Mouse (Mus musculus) limb, embryonic 14.5 days (tissue): ENCODE measurements around the gene Pak3. TPM values are rescaled to one million over a fixed set of nuclear protein-coding genes. Genes with fewer than 3 reads are reported as not detected.

Experiments
- ATAC-seq: fragments of 200-750 bp; cut with Nextera tagmentation; 2 replicates; pipeline ENCODE4 v1.8.0; 2017; ENCODE audit warnings: low read depth, moderate number of reproducible peaks, moderate TSS enrichment; ENCODE audit not compliant: low FRiP score
- DNase-seq: peaks from one replicate; pipeline ENCODE4 v3.0.0-alpha.2; 2015; ENCODE audit warnings: low spot score
- H3K27ac ChIP-seq: fragments of 300-500 bp; sonication (generic); replicated peaks from 2 replicates; pipeline ENCODE4 v1.5.1; 2014; ENCODE audit warnings: low read depth, mild to moderate bottlenecking, low read length, moderate library complexity, mixed read lengths
- H3K27me3 ChIP-seq: fragments of 300-500 bp; sonication (generic); 2 replicates; pipeline ENCODE4 v1.6.1; 2014; ENCODE audit warnings: low read length, mixed read lengths; ENCODE audit not compliant: control insufficient read depth, insufficient read depth
- H3K36me3 ChIP-seq: fragments of 300-500 bp; sonication (generic); 2 replicates; pipeline ENCODE4 v1.6.1; 2014; ENCODE audit warnings: mild to moderate bottlenecking, low read length, moderate library complexity, mixed read lengths; ENCODE audit not compliant: control insufficient read depth, insufficient read depth
- H3K4me1 ChIP-seq: fragments of 300-500 bp; sonication (generic); 2 replicates; pipeline ENCODE4 v1.6.1; 2014; ENCODE audit warnings: antibody characterized with exemption, low read length, mixed read lengths; ENCODE audit not compliant: control insufficient read depth, insufficient read depth
- H3K4me2 ChIP-seq: fragments of 300-500 bp; sonication (generic); replicated peaks from 2 replicates; pipeline ENCODE4 v1.6.1; 2014; ENCODE audit warnings: low read depth, mild to moderate bottlenecking, low read length, moderate library complexity; ENCODE audit not compliant: severe bottlenecking
- H3K4me3 ChIP-seq: fragments of 300-500 bp; sonication (generic); replicated peaks from 2 replicates; pipeline ENCODE4 v1.5.1; 2014; ENCODE audit warnings: low read length
- H3K9ac ChIP-seq: fragments of 300-500 bp; sonication (generic); 2 replicates; pipeline ENCODE4 v1.6.1; 2014; ENCODE audit warnings: mild to moderate bottlenecking, low read depth, low read length, moderate library complexity; ENCODE audit not compliant: severe bottlenecking
- H3K9me3 ChIP-seq: fragments of 300-500 bp; sonication (generic); 2 replicates; pipeline ENCODE4 v1.6.1; 2016; ENCODE audit warnings: low read length; ENCODE audit not compliant: control insufficient read depth
- POLR2A ChIP-seq: fragments of 200-500 bp; IDR thresholded peaks from 2 replicates; pipeline ENCODE4 v1.8.0; 2012; ENCODE audit warnings: inconsistent platforms, mild to moderate bottlenecking, moderate library complexity, borderline replicate concordance; ENCODE audit not compliant: insufficient read depth, insufficient read length; ENCODE audit errors: extremely low read depth
- WGBS: fragments of 180-500 bp; shearing (Covaris S2); extraction: QIAGEN DNeasy Blood & Tissue Kit; methylation state at CpG from one replicate; pipeline ENCODE4 v1.1.7; 2014; 5-methylcytosine and 5-hydroxymethylcytosine counted together
- polyA plus RNA-seq, 2 experiments: library from polyadenylated mRNA; depleted of rRNA in 1 of 2; stranded (reverse) in 1 of 2; unstranded in 1 of 2; fragments of >200 nt; fragmentation: Nextera tagmentation in 1 of 2; extraction: Ambion mirVana in 1 of 2; gene quantifications; 2 replicates each; pipeline versions ENCODE4 v1.2.1 to v1.2.3; 2012 to 2014

Pak3 gene
- polyA plus RNA-seq, 2 experiments = 3.4 to 17.7 TPM

DNA sequence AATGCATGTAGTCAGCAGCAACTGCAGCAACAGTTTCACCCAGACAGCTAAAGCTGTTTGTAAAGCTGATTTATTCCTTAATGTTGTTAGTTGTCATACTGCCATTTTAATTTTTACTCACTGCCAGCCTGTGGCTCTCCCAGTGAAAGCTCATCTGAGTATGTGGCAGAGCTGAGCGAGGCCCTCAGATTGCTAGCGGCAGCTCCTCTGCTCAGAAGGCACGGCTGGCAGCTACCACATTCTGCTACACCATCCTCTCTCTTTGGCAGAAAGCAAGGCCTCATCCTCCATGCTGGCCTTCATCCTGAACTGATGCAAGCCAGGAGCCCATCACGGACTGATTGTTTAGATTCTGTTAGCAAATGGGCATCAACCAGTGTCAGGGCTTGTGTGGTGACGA is 109.4 kb downstream of the Pak3 start:
- Histone ChIP-seq H3K9ac (no peak overlapping the region), H3K27ac (no peak overlapping the region), H3K27me3 (no peaks in the 10 kb centered on the region), H3K9me3 (no peaks in the 10 kb centered on the region), H3K4me3 (no peak overlapping the region), H3K36me3 (no peaks in the 10 kb centered on the region), H3K4me2 (no peak overlapping the region), H3K4me1 (no peaks in the 10 kb centered on the region)
- DNase-seq = no peak
- 74% methylated on average over 5 of the region's 5 CpGs for WGBS
- no peak for ATAC-seq
- TF ChIP-seq POLR2A = no peak

DNA sequence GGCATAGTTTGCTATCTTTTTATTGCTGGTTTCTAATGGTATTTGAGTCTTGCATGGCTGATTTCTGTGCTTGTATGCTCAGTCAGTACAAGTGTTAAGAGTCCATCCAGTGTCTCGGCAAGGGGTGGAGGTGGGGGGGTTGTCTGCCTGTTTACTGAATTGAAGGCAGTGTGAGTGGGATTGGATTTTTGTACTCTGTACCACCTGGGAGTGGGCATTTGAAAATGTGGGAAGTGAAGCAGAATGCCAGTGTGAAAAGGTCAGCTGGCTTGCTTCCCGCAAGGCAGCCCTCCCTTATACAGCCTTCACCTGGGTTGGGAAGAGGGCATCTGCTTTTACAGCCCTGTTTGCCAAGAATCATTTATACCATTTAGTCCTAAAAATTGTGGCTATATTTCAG is 125.5 kb downstream of the Pak3 start:
- Histone ChIP-seq H3K4me2 (no peak overlapping the region), H3K27me3 (no peaks in the 10 kb centered on the region), H3K27ac (no peak overlapping the region), H3K4me1 (no peaks in the 10 kb centered on the region), H3K36me3 (no peaks in the 10 kb centered on the region), H3K9me3 (no peaks in the 10 kb centered on the region), H3K4me3 (no peak overlapping the region), H3K9ac (no peak overlapping the region)
- no peak for TF ChIP-seq POLR2A
- DNase-seq (no peak), ATAC-seq (no peak)
- 78% methylated on average over 2 of the region's 2 CpGs for WGBS

- WGBS = 44% methylated on average over 1 of the region's 1 CpGs
- no peaks in the 10 kb centered on the region for H3K27me3 ChIP-seq
- no peak for ATAC-seq
These were observed 126.4 kb downstream of the Pak3 start for GRCm38 (mm10) chrX:143644807-143645206.

GRCm38 (mm10) chrX:143654308-143655176 is 136.2 kb downstream of the Pak3 start:
- TF ChIP-seq POLR2A = no peak
- DNase-seq = no peak
- 49% methylated on average over 9 of the region's 9 CpGs for WGBS
- no peaks in the 10 kb centered on the region; the same call in 1 of the 2 replicates for H3K27me3 ChIP-seq
- H3K4me1 ChIP-seq = no peaks in the 10 kb centered on the region
- H3K9ac ChIP-seq = no peak overlapping the region
- H3K4me2 ChIP-seq = no peak overlapping the region
- H3K4me3 ChIP-seq = no peak overlapping the region
- ATAC-seq = no peak
- H3K27ac ChIP-seq = no peak overlapping the region
- no peaks in the 10 kb centered on the region for H3K36me3 ChIP-seq
- H3K9me3 ChIP-seq = no peaks in the 10 kb centered on the region

More at GRCm38 (mm10) chrX:143644807-143645206, 126.4 kb downstream of the Pak3 start:
- Histone ChIP-seq H3K36me3 (no peaks in the 10 kb centered on the region), H3K4me3 (no peak overlapping the region), H3K9ac (no peak overlapping the region), H3K4me2 (no peak overlapping the region), H3K9me3 (no peaks in the 10 kb centered on the region), H3K27ac (no peak overlapping the region), H3K4me1 (no peaks in the 10 kb centered on the region)
- no peak for TF ChIP-seq POLR2A
- DNase-seq = no peak

- H3K9me3 ChIP-seq = no peaks in the 10 kb centered on the region
- H3K36me3 ChIP-seq = no peaks in the 10 kb centered on the region
- H3K4me3 ChIP-seq = no peak overlapping the region
- ATAC-seq (no peak), DNase-seq (no peak)
- no peaks in the 10 kb centered on the region; the same call in 1 of the 2 replicates for H3K27me3 ChIP-seq
- H3K27ac ChIP-seq = no peak overlapping the region
- H3K4me1 ChIP-seq = no peaks in the 10 kb centered on the region
- no peak overlapping the region for H3K9ac ChIP-seq
- no peak overlapping the region for H3K4me2 ChIP-seq
- no peak for TF ChIP-seq POLR2A
- WGBS = 30% methylated on average over 3 of the region's 3 CpGs
These were observed 136.7 kb downstream of the Pak3 start for GRCm38 (mm10) chrX:143655177-143655492.
